Mouse (Mus musculus): ENCODE measurements around the gene Stk11. TPM values are rescaled to one million over a fixed set of nuclear protein-coding genes. Genes with fewer than 3 reads are reported as not detected.
A peak's percentile ranks its signal among the peaks of the same experiment; 100 is the strongest.

The Stk11 gene
- total and polyA plus RNA-seq, 3 experiments: 154 to 172 (median 170) TPM

DNA sequence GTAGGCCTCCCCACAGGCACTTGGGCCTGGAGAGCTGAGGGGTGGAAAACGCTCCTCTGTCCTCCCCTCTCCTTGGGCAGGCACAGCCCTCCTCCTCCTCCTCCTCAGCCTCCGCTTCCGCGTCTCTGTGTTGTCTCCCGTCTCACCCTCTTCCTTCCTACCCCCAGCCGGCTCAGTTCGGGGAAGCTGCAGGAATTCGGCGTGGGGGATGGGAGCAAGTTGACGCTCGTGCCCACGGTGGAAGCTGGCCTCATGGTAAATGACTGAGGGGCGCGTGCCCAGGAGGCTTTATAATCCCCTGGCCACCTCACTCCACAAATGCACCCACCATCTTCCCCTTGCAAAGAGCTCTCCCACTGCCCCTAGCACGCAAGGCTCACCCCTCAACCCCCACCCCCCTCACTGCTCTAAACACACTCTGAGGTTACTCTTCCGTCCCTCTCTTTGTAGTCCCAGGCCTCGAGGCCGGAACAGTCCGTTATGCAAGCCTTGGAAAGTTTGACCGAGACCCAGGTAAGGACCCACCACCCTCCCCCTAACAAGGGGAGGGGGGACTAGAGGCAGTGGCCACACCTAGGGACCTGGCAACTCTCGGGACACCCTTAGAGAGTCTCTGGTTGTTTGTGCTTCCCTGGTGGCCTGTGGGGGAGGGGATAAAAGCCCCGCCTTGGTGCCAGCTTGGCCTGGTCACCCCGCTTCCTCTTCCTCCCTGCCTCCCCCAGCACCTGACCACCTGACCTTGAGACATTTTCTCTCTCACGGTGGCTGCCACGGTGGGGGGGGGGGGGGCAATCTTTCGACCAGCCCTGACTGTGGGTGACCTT lies 35.8 kb downstream of the Stk11 start:
- DNase-seq (ENCODE audit: low spot score) (no peak), ATAC-seq (ENCODE audit: extremely low read depth, insufficient number of reproducible peaks, low FRiP score, poor library complexity, severe bottlenecking) (no peak)
- no peak for TF ChIP-seq TAL1 (conservative IDR thresholded peaks at IDR 0.05; ENCODE audit: low read depth, low read length)
- TF ChIP-seq GATA2 (IDR thresholded peaks at IDR 0.05; ENCODE audit: borderline replicate concordance, low read depth, low read length): no peak
- no peak for TF ChIP-seq GATA1 (IDR thresholded peaks at IDR 0.05; ENCODE audit: borderline replicate concordance, low read length)
- TF ChIP-seq CTCF (IDR thresholded peaks at IDR 0.05; ENCODE audit: low read depth, low read length): no peak
- TF ChIP-seq POLR2AphosphoS5 (IDR thresholded peaks at IDR 0.05; ENCODE audit: insufficient replicate concordance, low read depth, low read length): no peak
- no peaks in the 10 kb centered on the region for H3K27me3 ChIP-seq (ENCODE audit: insufficient read depth, low read length)
- peaks cover 76% of the 10 kb centered on the region for H3K36me3 ChIP-seq (replicated peaks)
- H3K9me3 ChIP-seq (replicated peaks): no peaks in the 10 kb centered on the region
- H3K4me1 ChIP-seq (ENCODE audit: insufficient read depth, low read depth, low read length): peaks cover 73% of the 10 kb centered on the region
- peak overlapping the region; percentile 94 for H3K4me3 ChIP-seq (ENCODE audit: low read depth, low read length)

DNA sequence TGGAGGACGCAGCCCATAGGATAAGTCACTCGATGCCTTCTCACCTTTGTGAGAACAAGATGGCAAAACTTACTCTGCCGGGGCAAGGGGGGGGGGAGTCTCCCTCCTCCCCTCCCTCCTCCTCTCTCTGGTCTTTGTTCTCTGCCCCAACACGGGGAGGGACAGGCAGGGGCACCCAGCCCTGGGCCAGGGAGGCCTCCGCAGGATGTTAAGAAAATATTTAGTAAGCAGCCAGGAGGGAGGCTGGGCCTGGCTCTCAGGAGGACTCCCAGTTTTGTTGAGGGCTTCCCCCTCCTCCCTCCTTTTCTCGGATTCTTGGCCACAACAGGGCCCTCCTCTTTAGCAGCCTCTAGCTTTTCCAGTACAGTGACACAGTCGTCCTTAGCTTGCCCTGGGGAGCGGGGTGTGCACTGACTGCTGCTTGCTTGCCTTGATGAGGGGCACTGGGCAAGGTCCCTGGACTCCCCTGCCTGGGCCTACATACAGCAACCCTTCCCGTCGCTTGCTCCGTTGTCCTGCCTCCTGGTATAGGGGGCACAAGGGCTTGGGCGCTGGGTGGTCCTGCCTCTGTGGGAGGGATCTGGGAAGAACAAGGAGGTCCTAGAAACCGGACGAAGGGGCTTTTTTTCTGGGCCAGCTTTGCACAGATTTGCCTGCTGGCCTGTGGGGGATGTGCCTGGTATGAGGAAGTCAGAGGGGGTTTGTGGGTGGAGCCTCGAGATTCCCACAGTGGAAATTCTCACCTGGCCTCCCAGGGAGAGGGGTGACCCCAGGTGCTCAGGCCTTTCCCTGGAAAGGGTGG lies 36.7 kb downstream of the Stk11 start:
- ATAC-seq (ENCODE audit: extremely low read depth, insufficient number of reproducible peaks, low FRiP score, poor library complexity, severe bottlenecking): no peak
- Histone ChIP-seq H3K4me3 (ENCODE audit: low read depth, low read length) (peak overlapping the region; percentile 94), H3K9me3 (replicated peaks) (no peaks in the 10 kb centered on the region), H3K27me3 (ENCODE audit: insufficient read depth, low read length) (no peaks in the 10 kb centered on the region), H3K4me1 (ENCODE audit: insufficient read depth, low read depth, low read length) (peaks cover 73% of the 10 kb centered on the region), H3K36me3 (replicated peaks) (peaks cover 76% of the 10 kb centered on the region)
- DNase-seq (ENCODE audit: low spot score): no peak
- no peak for TF ChIP-seq TAL1 (conservative IDR thresholded peaks at IDR 0.05; ENCODE audit: low read depth, low read length)
- no peak for TF ChIP-seq CTCF (IDR thresholded peaks at IDR 0.05; ENCODE audit: low read depth, low read length)
- TF ChIP-seq GATA2 (IDR thresholded peaks at IDR 0.05; ENCODE audit: borderline replicate concordance, low read depth, low read length): no peak
- TF ChIP-seq GATA1 (IDR thresholded peaks at IDR 0.05; ENCODE audit: borderline replicate concordance, low read length): no peak
- no peak for TF ChIP-seq POLR2AphosphoS5 (IDR thresholded peaks at IDR 0.05; ENCODE audit: insufficient replicate concordance, low read depth, low read length)

- DNase-seq (ENCODE audit: low spot score): no peak
- peak overlapping the region; percentile 94; the same call in 1 of the 2 replicates for H3K4me3 ChIP-seq (ENCODE audit: low read depth, low read length)
- 0 out of 2 replicates have a peak, but pooled peaks have one; percentile 6 for ATAC-seq (ENCODE audit: extremely low read depth, insufficient number of reproducible peaks, low FRiP score, poor library complexity, severe bottlenecking)
- TF ChIP-seq TAL1 (conservative IDR thresholded peaks at IDR 0.05; ENCODE audit: low read depth, low read length) (no peak), GATA1 (IDR thresholded peaks at IDR 0.05; ENCODE audit: borderline replicate concordance, low read length) (no peak), CTCF (IDR thresholded peaks at IDR 0.05; ENCODE audit: low read depth, low read length) (no peak), POLR2AphosphoS5 (IDR thresholded peaks at IDR 0.05; ENCODE audit: insufficient replicate concordance, low read depth, low read length) (no peak), GATA2 (IDR thresholded peaks at IDR 0.05; ENCODE audit: borderline replicate concordance, low read depth, low read length) (no peak)
- H3K9me3 ChIP-seq (replicated peaks): no peaks in the 10 kb centered on the region
- no peaks in the 10 kb centered on the region for H3K27me3 ChIP-seq (ENCODE audit: insufficient read depth, low read length)
- peaks cover 72% of the 10 kb centered on the region for H3K4me1 ChIP-seq (ENCODE audit: insufficient read depth, low read depth, low read length)
- peaks cover 77% of the 10 kb centered on the region for H3K36me3 ChIP-seq (replicated peaks)
Measured at GRCm38 (mm10) chr10:80152873-80153260, 37.3 kb downstream of the Stk11 start.

GRCm38 (mm10) chr10:80153713-80154112 lies 38.1 kb downstream of the Stk11 start:
- Histone ChIP-seq H3K36me3 (replicated peaks) (peaks cover 81% of the 10 kb centered on the region), H3K9me3 (replicated peaks) (no peaks in the 10 kb centered on the region), H3K27me3 (ENCODE audit: insufficient read depth, low read length) (no peaks in the 10 kb centered on the region), H3K4me1 (ENCODE audit: insufficient read depth, low read depth, low read length) (peaks cover 76% of the 10 kb centered on the region), H3K4me3 (ENCODE audit: low read depth, low read length) (peak overlapping the region; percentile 45; the same call in 1 of the 2 replicates)
- ATAC-seq (ENCODE audit: extremely low read depth, insufficient number of reproducible peaks, low FRiP score, poor library complexity, severe bottlenecking) (no peak), DNase-seq (ENCODE audit: low spot score) (no peak)
- TF ChIP-seq GATA2 (IDR thresholded peaks at IDR 0.05; ENCODE audit: borderline replicate concordance, low read depth, low read length) (no peak), POLR2AphosphoS5 (IDR thresholded peaks at IDR 0.05; ENCODE audit: insufficient replicate concordance, low read depth, low read length) (no peak), GATA1 (IDR thresholded peaks at IDR 0.05; ENCODE audit: borderline replicate concordance, low read length) (no peak), CTCF (IDR thresholded peaks at IDR 0.05; ENCODE audit: low read depth, low read length) (no peak), TAL1 (conservative IDR thresholded peaks at IDR 0.05; ENCODE audit: low read depth, low read length) (no peak)

DNA sequence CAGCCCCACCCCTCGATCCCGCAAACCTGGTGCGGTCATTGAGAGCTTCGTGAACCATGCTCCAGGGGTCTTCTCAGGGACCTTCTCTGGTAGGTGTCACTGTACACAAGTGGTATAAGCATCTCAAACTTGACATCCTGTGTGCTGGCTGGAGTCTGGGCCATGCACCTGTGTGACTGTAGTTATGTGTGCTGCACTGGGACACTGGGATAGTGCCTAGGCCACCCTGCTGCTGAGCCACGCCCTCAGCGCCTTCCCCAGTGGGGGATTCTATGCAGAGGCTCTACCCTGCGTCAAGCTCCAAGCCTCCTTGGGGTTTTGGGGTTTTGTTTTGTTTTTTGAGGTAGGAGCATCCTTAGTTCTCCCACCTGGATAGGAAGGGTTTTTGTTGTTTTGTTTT lies 38.8 kb downstream of the Stk11 start:
- Histone ChIP-seq H3K27me3 (ENCODE audit: insufficient read depth, low read length) (no peaks in the 10 kb centered on the region), H3K4me1 (ENCODE audit: insufficient read depth, low read depth, low read length) (peaks cover 82% of the 10 kb centered on the region), H3K9me3 (replicated peaks) (no peaks in the 10 kb centered on the region), H3K4me3 (ENCODE audit: low read depth, low read length) (peak overlapping the region; percentile 5; the same call in 1 of the 2 replicates), H3K36me3 (replicated peaks) (peaks cover 82% of the 10 kb centered on the region)
- DNase-seq (ENCODE audit: low spot score) (no peak), ATAC-seq (ENCODE audit: extremely low read depth, insufficient number of reproducible peaks, low FRiP score, poor library complexity, severe bottlenecking) (no peak)
- TF ChIP-seq GATA2 (IDR thresholded peaks at IDR 0.05; ENCODE audit: borderline replicate concordance, low read depth, low read length) (no peak), GATA1 (IDR thresholded peaks at IDR 0.05; ENCODE audit: borderline replicate concordance, low read length) (no peak), POLR2AphosphoS5 (IDR thresholded peaks at IDR 0.05; ENCODE audit: insufficient replicate concordance, low read depth, low read length) (no peak), CTCF (IDR thresholded peaks at IDR 0.05; ENCODE audit: low read depth, low read length) (no peak), TAL1 (conservative IDR thresholded peaks at IDR 0.05; ENCODE audit: low read depth, low read length) (no peak)

- Histone ChIP-seq H3K36me3 (replicated peaks) (peaks cover 77% of the 10 kb centered on the region), H3K4me1 (ENCODE audit: insufficient read depth, low read depth, low read length) (peaks cover 89% of the 10 kb centered on the region), H3K9me3 (replicated peaks) (no peaks in the 10 kb centered on the region), H3K4me3 (ENCODE audit: low read depth, low read length) (peak overlapping the region; percentile 50; the same call in 1 of the 2 replicates), H3K27me3 (ENCODE audit: insufficient read depth, low read length) (no peaks in the 10 kb centered on the region)
- TF ChIP-seq GATA1 (IDR thresholded peaks at IDR 0.05; ENCODE audit: borderline replicate concordance, low read length) (no peak), CTCF (IDR thresholded peaks at IDR 0.05; ENCODE audit: low read depth, low read length) (no peak), POLR2AphosphoS5 (IDR thresholded peaks at IDR 0.05; ENCODE audit: insufficient replicate concordance, low read depth, low read length) (no peak)
- no peak for ATAC-seq (ENCODE audit: extremely low read depth, insufficient number of reproducible peaks, low FRiP score, poor library complexity, severe bottlenecking)
- no peak for DNase-seq (ENCODE audit: low spot score)
Measured at GRCm38 (mm10) chr10:80155277-80155676, 39.7 kb downstream of the Stk11 start.
